Mouse (Mus musculus) thymus, adult 2 months (tissue): Measurements from ENCODE around the gene Slc22a7.

Experiments
- CTCF ChIP-seq: fragments of 200-500 bp; IDR thresholded peaks from 2 replicates; pipeline ENCODE4 v1.5.1; 2012; ENCODE audit warnings: mild to moderate bottlenecking, control low read depth, low read length, moderate library complexity, borderline replicate concordance; ENCODE audit not compliant: control insufficient read depth, poor library complexity, insufficient read depth; ENCODE audit errors: extremely low read depth
- POLR2A ChIP-seq: fragments of 200-500 bp; IDR thresholded peaks from 2 replicates; pipeline ENCODE4 v1.6.1; 2012; ENCODE audit warnings: mild to moderate bottlenecking, low read length, control low read depth, moderate library complexity; ENCODE audit not compliant: control insufficient read depth, poor library complexity, insufficient read depth; ENCODE audit errors: extremely low read depth

DNA sequence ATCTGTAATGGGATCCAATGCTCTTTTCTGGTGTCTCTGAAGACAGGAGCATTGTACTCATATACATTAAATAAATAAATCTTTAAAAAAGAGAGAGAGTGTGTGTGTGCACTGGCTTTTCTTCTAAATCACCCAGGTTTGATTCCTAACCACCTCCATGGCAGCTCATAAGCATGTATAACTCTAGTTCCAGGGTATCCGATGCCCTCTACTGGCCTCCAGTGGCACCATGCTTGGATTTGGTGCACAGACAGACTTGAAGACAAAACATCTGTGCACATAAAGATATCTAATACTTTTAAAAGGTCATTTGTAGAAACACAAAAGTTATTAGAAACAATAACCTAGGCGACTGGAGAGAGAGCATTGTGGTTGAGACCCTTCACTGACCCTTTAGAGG, 45.2 kb downstream of the Slc22a7 start:
- TF ChIP-seq CTCF (no peak), POLR2A (no peak)
